Mouse (Mus musculus) left cerebral cortex, adult 9 months (tissue): Measurements from ENCODE around the gene Castor1.

ENCODE experiments used
- DNase-seq, 2 experiments: peaks; one replicate each; pipeline ENCODE4 v3.0.0; 2022; ENCODE audit warnings: low spot score in 2 of 2

Castor1 gene

DNA sequence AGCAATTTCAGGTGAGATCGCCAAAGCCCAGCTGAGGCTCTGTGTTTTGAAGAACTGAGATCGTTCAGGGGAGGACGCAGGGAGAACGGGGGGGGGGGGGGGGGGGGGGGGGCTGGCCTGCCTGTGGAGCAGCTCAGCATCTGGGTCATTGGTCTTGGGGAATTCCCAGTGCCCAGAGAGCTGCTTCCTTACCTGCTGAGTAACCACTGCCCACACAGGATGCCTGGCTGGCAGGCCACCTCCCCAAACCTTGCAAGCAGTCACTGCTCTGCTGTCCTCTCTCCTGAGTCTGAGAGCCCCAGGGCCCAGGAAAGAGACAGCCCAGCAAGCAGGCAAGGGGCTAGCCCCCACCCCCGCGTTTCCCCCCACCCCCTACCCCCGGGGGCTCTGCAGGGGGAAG, 44.8 kb downstream of the Castor1 start:
- no peak for DNase-seq

DNA sequence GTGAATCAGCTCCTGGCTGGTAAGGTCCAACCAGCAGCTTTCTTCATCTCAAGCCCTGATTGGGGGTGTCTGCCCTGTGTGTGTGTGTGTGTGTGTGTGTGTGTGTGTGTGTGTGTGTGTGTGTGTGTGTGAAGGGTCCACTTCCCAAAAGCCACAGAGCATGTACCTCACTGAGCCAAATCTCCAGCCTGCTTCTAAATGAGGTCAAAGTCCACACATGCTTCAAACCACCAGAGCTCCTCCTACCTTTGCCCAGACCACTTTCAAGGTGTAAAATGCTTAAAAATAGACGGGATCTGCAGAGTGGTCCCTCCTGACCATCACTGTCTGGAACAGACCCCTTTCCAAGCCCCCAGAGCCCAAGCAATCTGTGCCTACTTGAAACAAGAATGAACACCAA, 45.3 kb downstream of the Castor1 start:
- no peak for DNase-seq

DNA sequence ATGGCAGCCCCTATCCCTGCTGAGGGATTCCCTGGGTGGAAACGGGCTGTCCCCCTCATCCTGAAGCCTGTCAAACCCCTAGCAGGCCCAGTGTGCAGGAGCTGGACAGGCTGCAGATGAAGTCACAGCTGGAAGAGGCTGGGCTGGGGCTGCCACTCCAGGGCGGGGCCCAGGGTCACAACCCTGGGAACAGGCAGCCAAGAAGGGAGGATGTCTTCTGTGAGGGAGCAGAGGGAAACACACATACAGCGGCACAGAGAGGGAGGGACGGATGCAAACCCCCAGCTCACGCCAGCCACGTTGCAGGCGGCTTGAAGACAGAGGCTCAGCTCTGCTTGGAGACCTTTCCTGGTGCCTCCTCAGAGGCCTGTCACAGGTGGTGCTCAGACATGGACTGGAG, 46.0 kb downstream of the Castor1 start:
- no peak for DNase-seq

DNA sequence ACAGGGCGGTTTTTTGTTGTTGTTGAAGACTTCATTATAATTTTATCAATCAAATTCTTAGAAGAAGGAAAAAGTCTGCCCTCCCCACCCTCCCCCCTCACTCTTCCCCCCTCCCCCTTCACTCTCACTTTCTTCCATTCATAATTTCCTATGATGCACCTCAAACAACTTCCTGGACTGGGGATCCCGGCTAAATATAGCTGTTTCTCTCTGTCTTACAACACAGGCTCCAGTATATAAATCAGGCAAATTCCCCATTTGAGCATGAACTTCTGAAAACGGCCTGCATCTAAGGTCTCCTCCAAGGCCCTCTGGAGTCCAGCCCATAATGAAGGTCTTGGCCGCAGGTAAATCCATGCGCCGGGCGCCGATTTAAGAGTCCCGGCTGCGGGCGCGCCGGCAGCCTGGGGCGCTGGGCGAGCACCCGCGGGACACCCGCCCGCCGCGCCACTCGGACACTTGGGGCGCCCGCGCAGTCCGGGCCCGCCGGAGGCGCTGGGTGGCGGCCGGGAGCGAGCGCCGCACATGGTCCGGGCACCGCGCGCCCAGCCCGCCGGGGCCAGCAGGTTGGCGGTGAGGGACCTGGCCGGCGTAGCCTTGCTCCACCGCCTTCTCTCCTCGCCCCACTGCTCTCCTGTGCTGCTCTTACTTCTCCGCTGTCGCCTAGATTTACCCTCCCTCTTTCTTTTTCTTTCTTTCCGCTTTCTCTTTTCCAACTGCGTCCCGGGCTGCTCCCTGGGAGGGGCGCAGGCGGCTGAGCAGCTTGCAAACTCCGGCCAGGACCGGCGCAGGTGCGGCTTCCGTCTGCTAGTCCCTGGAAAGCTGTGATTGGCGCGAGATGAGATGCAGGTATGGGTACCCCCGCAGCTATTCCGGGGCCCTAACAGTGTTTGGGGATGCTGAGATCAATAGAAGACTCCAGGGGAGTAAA, 48.5 kb downstream of the Castor1 start:
- DNase-seq, result no peak

DNA sequence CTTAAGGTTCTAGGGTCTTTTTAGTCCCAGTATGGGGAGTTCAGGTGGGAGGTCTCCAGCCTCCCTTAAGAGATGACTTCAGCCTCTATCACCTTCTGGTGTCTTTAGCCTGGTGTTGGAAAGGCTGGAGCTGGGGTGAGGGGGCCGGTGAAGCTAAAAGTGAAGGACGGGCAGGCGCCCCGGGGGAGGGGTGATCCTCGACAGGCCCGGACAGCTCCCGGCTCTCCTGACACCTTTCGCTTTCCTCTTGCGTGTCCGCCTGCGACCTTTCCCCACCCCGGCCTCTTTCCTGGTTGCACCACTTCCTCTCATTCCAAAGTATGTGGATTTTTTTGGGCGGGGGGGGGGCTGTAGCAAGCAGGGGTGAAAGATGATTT, 49.2 kb downstream of the Castor1 start:
- DNase-seq, result no peak

DNA sequence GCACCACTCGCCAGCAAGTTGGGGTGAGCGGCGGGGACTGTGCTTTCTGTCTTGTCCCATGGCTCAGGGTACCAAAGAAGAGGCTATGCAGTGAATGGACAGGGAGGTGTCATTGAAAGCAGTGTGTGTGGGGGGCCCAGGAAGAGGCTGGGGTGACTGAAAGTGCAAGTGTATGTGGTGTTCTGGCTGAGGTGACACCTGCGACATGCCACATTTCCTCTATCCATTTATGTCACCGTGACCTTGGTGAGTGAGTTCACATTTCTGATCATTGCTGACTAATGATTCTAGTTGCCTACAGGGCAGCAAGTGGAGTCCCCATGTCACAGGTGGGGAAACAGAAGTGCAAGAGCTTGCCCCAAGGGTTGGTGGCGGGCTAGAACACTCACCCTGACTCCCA, 50.5 kb downstream of the Castor1 start:
- DNase-seq, result no peak

DNA sequence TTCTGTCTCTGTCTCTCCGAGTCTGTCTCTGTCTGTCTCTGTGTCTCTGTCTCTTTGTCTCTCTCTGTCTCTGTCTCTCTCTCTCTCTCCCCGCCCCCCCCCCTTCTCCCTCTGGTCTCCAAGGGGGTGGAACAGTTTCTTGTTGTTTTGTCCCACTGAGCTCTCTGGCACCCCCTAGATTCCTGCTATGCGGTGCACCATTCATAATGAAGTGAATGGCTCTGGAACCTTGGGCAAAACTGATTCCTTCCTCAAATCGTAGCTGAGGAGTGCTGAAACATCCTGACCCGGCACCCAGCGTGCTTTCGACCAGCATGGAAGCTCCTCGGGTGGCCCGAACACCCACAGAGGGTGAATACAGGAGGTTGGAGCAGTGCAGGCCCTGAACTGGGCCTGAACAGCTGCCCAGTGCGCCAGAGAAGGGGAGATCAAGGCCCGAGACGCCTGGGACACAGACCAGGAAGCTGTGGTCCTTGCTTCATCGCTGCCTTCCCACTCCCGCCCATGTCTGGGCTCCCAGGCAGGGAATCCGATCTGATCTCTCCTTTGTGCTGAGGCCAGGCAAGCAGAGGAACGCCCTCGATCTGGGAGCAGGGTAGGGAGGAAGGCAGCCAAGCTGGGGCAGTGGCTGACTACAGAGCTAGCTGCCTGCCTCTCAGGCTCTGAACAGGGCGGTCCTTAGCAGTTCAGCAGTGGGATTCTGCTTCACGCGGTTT, 52.9 kb downstream of the Castor1 start:
- DNase-seq, result no peak

DNA sequence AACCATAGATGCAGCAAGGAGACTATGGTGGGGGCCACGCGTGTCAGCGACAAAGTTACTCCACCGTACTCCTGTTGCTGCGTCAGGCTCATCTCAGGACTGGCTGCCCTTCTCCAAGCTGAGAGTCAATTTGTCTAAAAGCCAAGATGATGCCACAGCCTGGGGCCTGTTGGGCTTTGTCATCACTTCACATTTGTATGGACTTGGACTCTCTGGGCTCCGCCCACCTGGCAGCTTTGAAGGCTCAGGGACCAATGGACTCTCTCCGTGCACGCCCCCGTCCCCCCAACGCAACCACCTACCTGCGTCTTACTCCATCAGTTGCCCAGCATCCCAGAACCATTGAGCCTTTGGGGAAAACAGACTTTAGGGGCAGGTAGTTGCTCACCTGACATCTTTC, 53.5 kb downstream of the Castor1 start:
- DNase-seq, result no peak
